Mouse (Mus musculus): ENCODE measurements at regions not wholly inside any gene's neighbourhood (a gene's known extent, or its start where the extent isn't known, plus 50 kb on each side); places are given as distances from the start of the nearest gene placed in this dataset.

DNA sequence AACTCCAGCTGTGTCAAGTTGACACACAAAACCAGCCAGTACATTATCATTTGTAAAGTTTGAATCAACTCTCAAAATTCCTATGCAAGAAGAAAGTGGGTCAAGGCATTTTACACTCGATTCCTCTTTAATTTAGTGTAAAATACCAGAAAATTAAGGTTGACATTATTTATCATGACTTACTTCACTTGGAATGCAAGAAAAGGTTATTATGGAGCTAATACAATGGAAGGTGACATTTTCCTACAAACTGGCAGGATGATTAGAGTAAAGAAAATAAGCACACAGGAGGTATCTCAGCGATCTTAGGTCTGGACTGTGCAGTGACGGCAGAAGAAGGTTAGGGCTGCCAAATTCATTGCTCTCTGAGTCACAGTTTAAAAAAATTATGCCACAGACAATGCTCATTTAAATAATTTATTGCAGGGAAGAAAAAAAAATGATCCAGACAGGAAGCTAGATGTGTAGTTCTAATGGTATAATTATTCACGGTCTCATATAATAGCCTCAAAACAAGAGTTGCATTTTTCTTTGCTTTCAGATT is 405.2 kb downstream of the Hace1 start:
- no peak for DNase-seq

DNA sequence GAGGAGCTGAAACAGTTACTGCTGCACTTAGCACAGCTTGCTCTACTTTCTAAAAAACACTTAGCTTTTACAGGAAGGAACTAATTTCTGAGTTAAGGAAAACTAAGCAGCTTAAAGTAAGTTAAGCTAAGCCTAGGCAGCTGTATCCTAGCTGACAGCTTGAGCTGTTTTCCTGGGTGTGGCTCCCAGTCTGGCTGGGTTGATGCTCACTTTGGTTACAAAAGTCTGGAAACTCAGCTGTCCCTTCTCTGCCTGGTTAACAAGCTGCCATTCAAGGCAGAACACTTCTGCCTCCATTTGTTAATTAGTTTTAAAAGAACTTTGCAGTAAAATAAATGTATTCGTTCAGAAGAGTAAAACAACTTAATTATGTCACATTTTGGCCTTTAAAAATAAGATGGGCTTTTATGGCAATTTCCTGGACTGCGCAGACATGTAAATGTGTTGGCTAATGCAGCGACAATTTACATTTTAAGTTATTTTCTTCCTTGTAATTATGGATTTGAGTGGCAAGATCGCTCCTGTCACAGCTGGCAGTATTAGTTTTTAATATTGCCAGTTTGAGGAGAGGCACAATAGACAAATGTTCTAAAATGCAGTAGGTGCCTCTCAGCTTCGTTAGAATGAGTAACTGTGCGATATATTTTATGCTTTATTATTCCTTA is 406.2 kb downstream of the Hace1 start:
- DNase-seq: peak; percentile 22

DNA sequence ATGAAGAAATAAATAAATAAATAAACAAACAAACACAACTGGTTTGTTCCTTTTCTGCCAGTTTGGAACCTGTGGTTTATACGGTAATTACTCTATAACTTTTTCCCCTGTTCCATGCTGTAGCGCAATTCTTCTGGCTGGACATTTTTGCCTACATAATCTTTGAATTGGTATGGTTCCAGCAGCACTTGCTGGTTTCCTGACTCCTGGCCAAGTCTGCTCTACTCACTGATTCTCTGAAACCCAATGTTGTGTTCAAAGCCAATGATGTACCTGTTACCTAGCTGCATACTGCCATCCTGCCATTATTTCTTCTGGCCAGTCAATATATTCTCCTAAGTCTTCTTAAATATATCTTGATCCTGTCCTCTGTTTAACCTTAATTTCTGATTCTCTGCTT is 408.7 kb downstream of the Hace1 start:
- no peak for DNase-seq

DNA sequence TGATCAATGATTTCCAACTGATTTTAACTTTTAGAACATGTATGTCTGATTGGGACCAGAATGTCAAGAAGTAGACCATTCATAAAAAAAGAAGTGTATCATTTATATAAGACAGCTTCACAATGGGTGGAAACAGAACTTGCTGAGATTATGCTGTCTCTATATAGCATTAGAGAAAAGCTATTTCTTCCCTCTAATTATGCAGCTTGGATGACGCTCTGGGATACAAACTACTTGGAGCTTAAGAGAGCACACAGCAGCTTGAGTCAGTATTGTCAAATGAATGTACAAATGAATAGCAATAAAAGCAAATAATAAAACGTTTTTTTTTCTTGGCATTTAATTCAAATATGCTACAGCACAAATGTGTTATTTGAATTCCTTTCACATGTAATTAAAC is 428.7 kb downstream of the Hace1 start:
- DNase-seq: no peak

DNA sequence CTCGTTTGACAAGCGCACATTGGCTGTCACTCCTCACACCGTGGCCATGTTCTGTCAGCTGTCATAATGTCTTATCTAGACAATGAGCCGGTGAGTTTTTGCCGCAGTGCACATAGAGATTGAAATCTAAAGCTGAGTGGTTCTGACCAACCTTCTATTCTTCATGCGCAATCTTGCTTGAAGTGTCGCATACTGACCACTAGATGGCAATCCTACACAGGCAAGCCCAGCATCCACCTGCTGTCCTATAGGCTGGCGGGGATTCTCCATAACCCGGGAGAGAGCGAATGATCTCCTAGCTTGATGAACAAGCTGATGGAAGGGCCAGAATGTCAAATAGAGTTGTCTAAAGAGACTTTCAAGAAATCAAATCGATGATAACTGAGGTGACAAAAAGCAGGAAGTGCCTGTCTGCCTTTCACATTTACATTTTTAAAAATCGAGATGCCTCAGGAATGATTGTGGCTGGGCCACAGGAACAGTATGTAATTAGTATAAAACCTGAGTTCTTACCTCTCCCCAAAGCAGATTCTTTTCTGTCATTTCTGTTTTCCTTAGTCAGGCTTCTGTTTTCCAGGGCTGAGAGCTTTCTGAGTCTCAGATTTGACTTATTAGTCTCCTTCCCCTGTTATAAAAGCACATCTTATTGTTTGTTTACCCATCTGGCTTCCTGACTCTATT is 434.4 kb downstream of the Hace1 start:
- peak; percentile 82 for DNase-seq

DNA sequence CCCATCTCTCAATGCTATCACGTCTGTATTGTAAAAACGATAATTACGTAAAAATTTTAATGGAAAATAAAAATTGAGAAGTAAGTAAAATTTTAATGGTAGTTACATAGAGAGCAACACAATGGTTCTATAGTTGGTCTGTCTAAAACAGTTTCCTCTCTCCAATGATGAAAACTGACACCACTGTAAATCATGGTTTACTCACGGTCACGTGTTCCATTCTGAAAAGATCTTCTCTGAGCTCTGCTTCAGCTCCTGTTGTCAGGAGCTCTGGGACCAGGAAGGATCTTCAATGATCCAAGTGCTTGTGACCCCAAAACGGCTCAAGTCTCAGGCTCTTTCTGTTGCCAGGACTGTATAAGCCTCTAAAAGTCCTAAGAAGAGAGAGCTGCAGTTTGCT is 435.0 kb downstream of the Hace1 start:
- no peak for DNase-seq

DNA sequence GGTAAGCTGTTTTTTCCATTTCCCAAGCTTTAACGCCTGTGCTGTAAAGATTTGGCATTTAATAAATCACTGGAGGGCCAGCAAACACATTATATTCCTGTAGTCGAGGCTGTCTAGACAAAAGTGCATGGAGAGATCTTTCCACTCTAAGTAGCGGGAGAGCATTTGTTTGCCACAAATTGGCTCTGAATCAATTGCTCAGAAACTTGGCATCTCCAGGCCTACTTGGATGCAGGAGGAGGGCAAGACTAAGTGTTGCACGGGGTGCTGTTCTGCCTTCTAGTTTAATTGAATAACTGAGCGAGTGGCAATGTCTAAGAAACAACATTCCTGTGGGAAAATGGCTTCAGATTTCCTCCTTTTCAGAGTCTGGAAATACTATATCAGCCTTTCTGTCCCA is 438.7 kb downstream of the Hace1 start:
- no peak for DNase-seq

DNA sequence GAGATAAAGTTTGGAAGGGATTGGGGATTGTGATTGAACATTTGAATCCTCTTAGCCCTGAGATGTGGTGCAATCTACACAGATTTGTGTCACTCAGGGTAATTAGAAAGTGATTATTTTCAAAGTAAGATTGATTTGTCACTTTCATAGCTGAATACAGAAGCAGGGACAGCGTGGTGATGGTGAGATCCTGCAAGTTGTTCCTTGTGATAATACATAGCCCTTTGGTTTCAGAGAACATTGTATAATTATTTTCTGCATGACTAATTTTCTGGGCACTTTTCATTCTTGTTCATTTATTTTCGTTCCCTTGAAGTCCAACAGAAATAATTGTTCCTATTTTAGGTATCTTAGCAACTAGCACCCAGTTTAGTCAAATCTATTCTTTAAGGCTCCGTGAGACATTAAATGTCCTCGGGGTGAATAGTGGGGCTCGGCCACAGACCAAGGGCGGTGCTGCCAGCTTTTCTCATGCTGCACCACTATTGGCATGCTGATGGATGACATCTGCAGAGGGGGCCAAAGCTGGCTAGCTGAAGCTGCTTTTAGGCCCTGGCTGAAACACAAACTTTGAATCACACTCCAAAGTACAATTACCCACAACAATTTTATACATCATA is 468.0 kb downstream of the Hace1 start:
- DNase-seq: no peak

DNA sequence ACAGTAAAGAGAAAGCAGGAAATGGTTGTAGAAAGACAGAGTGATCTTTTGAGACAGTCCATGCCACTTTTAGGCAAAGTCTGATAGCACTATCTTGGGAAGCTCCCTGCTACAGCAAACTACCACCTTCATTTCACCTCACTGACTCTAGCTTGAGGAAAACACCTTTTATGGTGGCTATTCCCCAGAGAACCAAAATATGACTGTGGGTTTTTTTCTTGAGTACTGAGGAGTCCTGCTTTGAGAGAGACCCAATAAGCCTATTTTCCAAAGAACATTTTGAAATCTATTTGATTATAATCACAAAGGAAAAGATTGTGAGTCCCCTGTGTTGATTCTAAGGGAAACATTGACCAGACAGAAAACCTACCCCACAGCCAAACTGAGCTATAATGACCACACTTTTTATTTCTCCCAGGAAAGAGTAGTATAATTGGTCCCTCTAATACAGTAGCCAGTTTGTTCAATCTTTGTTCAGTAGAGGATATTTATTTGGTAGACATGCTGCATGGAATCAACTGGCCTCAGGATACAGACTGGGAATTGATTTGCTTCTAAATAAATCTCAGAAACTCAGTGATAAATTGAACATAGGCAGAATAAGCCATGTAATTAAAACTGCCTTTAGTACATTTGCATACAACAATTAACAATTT is 468.6 kb downstream of the Hace1 start:
- no peak for DNase-seq

DNA sequence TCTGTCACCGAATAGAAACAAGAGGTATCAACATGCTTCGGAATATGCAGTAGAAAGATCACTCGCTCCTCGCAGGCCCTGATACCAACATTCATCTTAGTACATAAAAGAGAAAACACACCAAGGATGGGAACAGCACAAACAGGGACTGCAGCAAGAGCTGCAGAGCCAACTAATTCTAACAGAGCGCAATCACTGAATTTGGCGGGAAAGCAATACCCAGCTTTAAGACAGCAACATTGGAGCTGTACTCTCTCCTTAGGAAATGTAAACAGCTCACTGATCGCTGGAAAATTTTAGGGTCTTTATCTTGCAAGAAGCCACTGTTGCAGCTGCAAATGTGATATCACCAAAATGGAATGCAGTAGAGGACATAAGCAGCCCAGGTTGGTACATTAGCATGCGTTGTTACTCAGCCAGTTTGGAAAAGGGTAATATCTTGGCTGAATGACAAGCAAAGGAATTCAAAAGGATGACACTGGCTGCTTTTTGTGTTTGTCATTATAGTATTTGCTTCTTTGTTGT is 469.3 kb downstream of the Hace1 start:
- DNase-seq: no peak

DNA sequence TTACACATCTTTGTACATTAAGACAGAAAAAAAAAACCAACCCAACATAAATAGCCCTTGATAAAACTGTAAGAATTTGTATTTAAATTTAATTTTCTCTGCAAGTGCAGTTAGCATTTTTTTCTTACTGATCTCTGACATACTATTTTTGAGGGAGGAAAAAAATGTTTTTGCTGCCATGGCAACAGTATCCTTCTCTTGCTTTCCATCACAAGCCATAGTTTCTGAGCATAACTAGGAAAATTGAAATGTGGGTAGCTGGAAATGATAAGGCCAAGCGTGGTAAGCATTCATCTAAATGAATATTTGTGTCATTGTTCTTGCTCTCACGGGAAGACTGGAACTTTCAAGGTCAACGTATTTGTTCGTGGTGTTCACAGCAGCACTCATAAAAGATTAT is 470.0 kb downstream of the Hace1 start:
- DNase-seq: no peak

DNA sequence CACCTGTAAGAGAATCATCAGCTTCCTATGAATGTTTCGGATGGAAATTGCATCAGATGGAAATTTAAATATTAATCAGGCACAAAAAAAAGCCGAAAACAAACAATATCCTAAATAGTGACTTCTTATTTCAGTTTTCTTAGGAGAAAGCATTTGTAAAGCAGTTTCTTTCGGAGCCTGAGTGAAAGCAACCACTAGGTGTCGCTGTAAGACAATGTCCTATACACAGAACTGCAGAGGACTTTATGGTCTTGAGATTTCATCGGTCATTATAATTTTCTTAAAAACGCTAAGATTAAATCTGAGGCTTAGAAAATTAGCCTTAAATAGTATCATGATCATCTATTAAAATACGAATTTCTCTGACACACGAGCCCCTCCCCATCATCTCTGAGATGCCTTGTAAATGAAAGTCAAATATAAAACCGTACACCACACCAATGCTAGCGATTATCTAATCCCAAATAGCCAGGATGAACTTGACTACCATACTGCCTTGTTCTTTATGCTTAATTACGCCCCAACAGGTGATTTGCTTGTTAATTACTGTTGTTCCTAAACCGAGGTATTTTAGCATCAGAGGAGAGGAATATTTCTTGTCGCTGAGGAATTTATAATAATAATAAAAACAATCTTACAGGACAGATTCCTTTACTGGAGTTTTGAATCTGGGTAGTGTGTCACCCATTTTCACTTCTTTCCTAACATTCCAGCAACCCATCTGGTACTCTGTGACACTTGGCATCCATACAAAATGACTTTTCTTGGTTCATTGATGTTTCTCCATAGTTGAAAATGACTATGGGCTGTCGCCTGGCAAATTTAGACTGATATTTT is 480.0 kb downstream of the Hace1 start:
- DNase-seq: peak; percentile 81

DNA sequence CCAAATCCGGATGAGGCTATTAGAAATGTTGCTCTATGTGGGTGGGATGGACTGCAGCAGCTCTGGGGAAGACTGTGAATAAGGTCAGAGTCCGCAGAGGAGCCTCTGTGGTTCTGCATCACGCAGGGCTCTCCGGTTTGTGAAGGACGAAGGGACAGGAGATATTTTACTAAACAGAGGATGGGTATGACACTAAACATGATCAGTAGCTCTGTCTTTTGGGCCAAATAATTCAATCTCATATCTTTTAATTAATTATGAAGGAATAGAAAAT is 480.5 kb downstream of the Hace1 start:
- no peak for DNase-seq

DNA sequence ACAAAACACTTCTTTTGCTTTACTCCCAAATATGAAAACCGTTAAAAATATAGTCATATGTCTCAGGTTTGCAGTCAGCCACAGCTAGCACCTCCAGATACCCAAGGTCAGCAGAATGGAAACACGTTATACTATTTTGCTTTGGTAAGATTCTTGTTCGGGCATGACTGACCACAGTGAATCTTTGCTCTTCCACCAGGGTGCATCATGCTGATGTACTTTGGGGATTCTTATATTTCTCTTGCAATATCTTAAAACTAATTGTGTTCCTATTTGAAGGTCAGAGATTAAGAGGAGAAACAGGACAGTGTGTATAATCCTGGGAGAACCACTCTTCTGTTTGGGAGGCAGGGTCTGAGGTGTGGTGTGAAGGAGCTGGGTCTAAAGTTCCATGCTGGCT is 481.7 kb downstream of the Hace1 start:
- no peak for DNase-seq

DNA sequence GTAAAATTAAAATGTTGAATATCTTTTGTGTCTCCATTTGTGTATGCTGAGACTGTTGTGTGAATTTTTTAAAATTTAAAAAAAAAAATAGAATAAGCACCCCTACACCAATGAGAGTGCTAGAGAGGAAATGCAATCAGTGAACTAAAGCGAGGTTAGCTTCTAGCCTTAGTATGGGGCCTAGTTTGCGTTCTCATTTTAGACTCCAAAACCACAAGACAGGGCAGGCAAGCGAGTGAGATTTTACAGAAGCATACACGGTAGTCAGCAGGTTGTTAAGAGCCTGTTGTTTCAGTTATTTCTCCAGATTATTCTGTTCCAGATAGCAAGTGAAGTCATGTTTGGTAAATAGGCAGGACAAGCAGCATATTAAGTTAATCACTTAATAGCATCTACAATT is 486.2 kb downstream of the Hace1 start:
- no peak for DNase-seq

DNA sequence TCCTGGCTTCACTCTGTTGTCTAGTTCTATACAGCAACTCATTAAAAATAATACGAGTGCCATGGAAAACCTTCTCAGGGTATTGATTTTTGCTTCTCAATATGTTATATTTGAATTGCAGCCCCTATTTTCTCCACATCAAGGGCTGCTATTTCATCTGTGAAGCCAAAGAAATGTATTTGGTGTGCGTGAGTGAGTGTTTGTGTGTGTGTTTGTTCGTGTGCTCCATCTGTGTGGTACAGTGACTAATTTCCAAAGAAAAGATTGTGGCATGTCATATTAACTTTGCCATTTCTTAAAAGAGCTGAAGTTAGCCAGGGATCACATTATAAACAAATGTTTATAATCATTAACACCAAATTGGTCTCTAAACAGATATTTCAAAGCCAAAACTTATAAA is 493.1 kb downstream of the Hace1 start:
- DNase-seq: no peak

DNA sequence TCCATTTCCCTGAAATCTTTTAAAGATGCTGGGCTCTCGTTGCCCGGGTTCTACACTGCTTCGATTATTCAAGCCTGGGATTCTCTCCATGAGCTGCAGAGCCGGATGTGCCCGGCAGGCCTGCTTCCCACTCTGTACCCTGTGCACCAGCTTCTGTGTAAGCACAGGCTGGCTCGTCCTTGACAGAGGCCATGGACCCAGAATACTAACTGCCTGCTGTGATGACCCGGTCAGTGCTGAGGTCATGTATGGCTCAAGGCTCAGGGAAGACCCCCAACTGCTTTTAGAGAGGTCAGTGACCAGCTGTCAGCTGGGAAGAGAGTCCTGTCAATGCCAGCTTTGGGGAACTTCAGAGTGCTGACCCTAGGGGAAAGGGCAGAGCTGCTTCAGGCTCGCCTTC is 493.6 kb downstream of the Hace1 start:
- DNase-seq: peak; percentile 46

DNA sequence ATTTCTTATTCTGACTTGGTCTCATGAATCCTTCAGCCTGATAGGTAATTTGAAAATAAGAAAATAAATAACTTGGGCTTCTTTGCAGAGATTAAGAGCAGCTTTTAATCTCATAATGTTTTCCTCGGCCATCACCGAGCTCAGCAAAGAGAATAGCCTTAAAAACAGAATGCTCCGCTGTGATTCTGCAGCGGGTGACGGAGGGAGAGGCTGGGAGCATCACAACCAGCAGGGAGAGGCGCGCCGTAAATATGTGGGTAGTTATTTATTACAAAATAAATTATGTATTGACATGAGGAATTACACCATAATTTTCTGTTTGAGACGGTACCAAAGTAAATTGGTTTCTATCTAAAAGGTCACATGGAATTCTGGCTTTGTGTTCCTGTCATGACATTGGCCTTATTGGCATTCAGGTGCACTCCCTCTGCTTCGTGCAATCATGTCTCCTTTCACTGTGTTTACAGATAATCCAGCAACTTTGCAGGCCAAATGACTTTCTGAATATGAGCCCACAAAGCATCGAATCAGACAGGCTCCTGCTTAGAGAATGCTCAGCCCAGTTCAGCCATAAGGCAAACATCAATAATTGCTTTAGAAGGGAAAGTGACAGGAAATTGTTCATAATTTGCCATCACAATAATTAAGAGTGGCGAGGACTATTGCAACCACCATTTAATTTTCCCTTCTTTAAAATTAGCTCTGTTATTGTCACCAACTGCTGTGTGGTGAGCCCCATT is 494.4 kb downstream of the Hace1 start:
- DNase-seq: peak; percentile 11

DNA sequence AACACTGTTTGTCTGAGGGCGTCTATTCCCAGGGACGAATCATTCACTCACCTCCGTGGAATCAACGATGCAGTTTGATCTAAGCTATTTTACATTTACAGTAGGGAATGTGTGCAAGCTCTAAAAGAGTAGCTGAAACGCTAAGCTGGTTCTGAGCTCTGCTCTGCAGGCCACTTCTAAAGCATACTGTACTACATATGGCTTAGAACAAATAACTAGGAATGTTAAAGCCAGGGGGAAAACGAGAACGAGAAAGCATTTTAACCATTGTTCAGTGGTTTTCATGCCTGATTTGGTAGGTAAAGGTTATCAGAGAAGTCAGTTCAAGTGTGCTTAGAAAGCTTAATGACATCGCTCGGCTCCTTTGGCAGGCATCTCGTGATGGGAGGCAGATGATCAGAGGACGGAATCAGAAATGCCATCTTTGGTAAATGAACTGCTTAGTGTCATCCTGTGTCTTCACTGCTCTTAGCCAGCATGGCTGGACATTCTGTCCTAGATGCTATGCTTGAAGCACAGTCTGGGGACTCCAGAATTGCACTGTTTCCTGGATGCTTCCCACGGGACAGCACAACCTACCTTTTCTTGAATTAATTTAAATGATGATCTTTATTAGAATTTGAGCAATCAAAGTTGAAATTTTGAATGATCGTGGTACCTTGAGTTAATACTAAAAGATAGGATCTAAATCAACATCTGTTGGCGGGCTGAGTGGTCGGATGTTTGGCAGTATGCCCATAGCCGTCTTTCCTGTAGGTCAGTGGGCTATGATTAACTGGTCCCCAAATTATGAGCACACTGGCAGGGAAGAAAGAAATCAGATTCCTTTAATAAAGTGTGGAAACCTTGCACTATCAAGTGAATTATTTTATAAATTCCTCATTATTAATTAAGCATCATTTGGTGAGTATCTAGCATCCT is 495.2 kb downstream of the Hace1 start:
- peak; percentile 80 for DNase-seq

DNA sequence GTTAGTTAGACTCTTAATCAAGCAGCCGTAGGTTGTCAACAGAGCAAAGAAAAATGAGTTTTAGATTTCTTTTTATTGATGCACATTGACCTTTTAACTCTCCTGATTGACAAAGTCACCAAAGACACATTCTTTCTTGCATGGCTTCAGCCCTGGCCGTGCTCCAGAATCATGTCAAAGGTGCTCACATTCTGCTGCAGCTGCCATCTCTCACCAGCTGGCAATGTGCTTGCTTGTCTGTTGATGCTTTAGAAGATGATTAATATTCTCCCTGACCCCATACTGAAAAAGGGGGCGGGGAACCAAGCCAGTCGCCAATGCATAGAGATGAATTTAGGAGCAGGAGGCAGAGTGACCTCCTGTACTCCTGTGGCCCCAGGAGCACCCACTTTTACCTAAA is 510.1 kb downstream of the Hace1 start:
- peak; percentile 46 for DNase-seq

DNA sequence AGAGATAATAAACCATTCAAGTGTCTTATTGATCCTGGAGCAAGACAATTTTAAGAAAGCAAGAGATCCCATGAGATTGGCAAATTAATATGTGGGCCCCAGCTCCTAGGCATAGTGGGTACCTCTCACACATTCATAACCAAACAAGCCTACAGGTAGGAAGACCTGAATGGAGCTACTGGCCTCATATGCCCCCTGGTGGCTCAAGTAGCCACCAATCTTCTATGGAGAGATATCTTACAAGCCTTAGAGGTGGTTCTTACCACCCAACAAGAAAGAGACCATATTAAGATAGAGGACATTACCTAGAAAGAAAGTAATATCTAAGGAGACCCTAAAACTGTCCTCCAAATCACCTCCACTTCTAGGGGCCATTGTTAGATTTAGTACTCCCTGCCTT is 523.2 kb downstream of the Hace1 start:
- DNase-seq: no peak

Data from retina, postnatal 1 day (tissue).